Comparison of ENCODE assay signal across 8 mouse cellular contexts in genomic region chrX:51681170-51681667, GRCm38 (mm10). TPM values are rescaled to one million over a fixed set of nuclear protein-coding genes. Genes with fewer than 3 reads are reported as not detected.
DNase-seq lines count a peak whose midpoint lies in the region; ATAC-seq and TF ChIP-seq lines count a peak whose summit lies in the region.

No protein-coding gene starts in this region.

- H3K4me1 ChIP-seq in forebrain, embryonic 12.5 days = peaks cover 3% of the 10 kb centered on the region
- H3K4me1 ChIP-seq in hindbrain, embryonic 14.5 days (replicated peaks; ENCODE audit: control insufficient read depth, insufficient read depth, low read length) = 0 out of 2 replicates have a peak, but pooled peaks cover 3% of the 10 kb centered on the region
- H3K4me1 ChIP-seq in midbrain, postnatal 0 days (ENCODE audit: insufficient read depth, low read length) = no peaks in the 10 kb centered on the region

- peak overlapping the region; percentile 49 for H3K4me3 ChIP-seq in forebrain, embryonic 12.5 days (replicated peaks)
- H3K4me3 ChIP-seq in hindbrain, embryonic 14.5 days (replicated peaks; ENCODE audit: low read length) = peak overlapping the region; percentile 50
- H3K4me3 ChIP-seq in midbrain, postnatal 0 days (ENCODE audit: low read depth, low read length) = peak overlapping the region; percentile 48

- peak; percentile 4 to 16 for DNase-seq in frontal cortex, postnatal 10 days (ENCODE audit: low spot score in 2 of 2)
- no peak for DNase-seq in frontal cortex, postnatal 14 days (ENCODE audit: low spot score in 2 of 2)
- DNase-seq in brain, adult 2 months (ENCODE audit: low read depth, low spot score) = peak; percentile 67
- peak; percentile 48 for DNase-seq in hindbrain, embryonic 14.5 days (ENCODE audit: low spot score)
- peak; percentile 24 to 37 for DNase-seq in left cerebral cortex, postnatal 36 days (ENCODE audit: low spot score in 2 of 2)
- DNase-seq in midbrain, postnatal 0 days (ENCODE audit: low spot score) = peak; percentile 55

- TF ChIP-seq CTCF in midbrain, postnatal 0 days (IDR thresholded peaks at IDR 0.05) = peak; percentile 14

- intact Hi-C loops in left cerebral cortex, postnatal 36 days (cut with DNase I) = loop anchor here (10.0 kb wide), 1 partner anchor 176 kb away; no protein-coding TSS in a partner anchor

- peaks cover 27% of the 10 kb centered on the region for H3K27me3 ChIP-seq in forebrain, embryonic 12.5 days
- peaks cover 16% of the 10 kb centered on the region; the same call in 1 of the 2 replicates for H3K27me3 ChIP-seq in hindbrain, embryonic 14.5 days (ENCODE audit: control insufficient read depth, insufficient read depth, low read length)
- H3K27me3 ChIP-seq in midbrain, postnatal 0 days (ENCODE audit: insufficient read depth, low read length) = no peaks in the 10 kb centered on the region

- H3K9me3 ChIP-seq in forebrain, embryonic 12.5 days = no peaks in the 10 kb centered on the region
- H3K9me3 ChIP-seq in hindbrain, embryonic 14.5 days (ENCODE audit: control insufficient read depth, low read length) = no peaks in the 10 kb centered on the region
- H3K9me3 ChIP-seq in midbrain, postnatal 0 days (ENCODE audit: low read length) = no peaks in the 10 kb centered on the region

- ATAC-seq in forebrain, embryonic 12.5 days (ENCODE audit: low FRiP score) = peak; percentile 80
- ATAC-seq in hindbrain, embryonic 14.5 days (ENCODE audit: low FRiP score) = peak; percentile 76
- ATAC-seq in midbrain, postnatal 0 days (ENCODE audit: low FRiP score) = peak; percentile 70
- no peak for ATAC-seq in erythroblast, adult 5-6 weeks (replicated peaks; ENCODE audit: low FRiP score, poor library complexity, severe bottlenecking)

- peak overlapping the region; percentile 63; the same call in 1 of the 2 replicates for H3K27ac ChIP-seq in forebrain, embryonic 12.5 days
- H3K27ac ChIP-seq in hindbrain, embryonic 14.5 days = peak overlapping the region; percentile 38
- H3K27ac ChIP-seq in midbrain, postnatal 0 days (ENCODE audit: low read depth, low read length) = 0 out of 2 replicates have a peak overlapping the region, but pooled peaks have one; percentile 6

- peak overlapping the region; percentile 57 for H3K9ac ChIP-seq in forebrain, embryonic 12.5 days
- peak overlapping the region; percentile 57 for H3K9ac ChIP-seq in hindbrain, embryonic 14.5 days
- peak overlapping the region; percentile 51; the same call in 1 of the 2 replicates for H3K9ac ChIP-seq in midbrain, postnatal 0 days (replicated peaks; ENCODE audit: low read length, poor library complexity, severe bottlenecking)

- WGBS in forebrain, embryonic 12.5 days = 18% methylated on average over 37 of the region's 43 CpGs
- 13% methylated on average over 43 of the region's 43 CpGs for WGBS in hindbrain, embryonic 14.5 days
- 24% methylated on average over 32 of the region's 43 CpGs for WGBS in midbrain, postnatal 0 days

- H3K36me3 ChIP-seq in forebrain, embryonic 12.5 days (replicated peaks) = no peaks in the 10 kb centered on the region
- H3K36me3 ChIP-seq in hindbrain, embryonic 14.5 days (replicated peaks; ENCODE audit: control insufficient read depth, insufficient read depth) = no peaks in the 10 kb centered on the region
- no peaks in the 10 kb centered on the region for H3K36me3 ChIP-seq in midbrain, postnatal 0 days (ENCODE audit: insufficient read depth, low read length)

- H3K4me2 ChIP-seq in forebrain, embryonic 12.5 days = peak overlapping the region; percentile 67
- H3K4me2 ChIP-seq in hindbrain, embryonic 14.5 days (replicated peaks) = peak overlapping the region; percentile 77
- peak overlapping the region; percentile 76 for H3K4me2 ChIP-seq in midbrain, postnatal 0 days (ENCODE audit: low read depth, low read length, poor library complexity, severe bottlenecking)

RNA-seq across cellular contexts. Expression of gene Hs6st2, which starts 0.4 kb away (rescaled TPM):
- 22.7 and 23.7 TPM in 2 replicates for polyA plus RNA-seq in forebrain, embryonic 12.5 days (2016; fragmentation: Nextera tagmentation; extraction: Ambion mirVana)
- 43.7 and 53.9 TPM in 2 replicates for polyA plus RNA-seq in hindbrain, embryonic 14.5 days (2014; fragmentation: Nextera tagmentation; extraction: Ambion mirVana)
- 10 to 100 TPM; 37.2 to 39.9 TPM for total RNA-seq in left cerebral cortex, postnatal 36 days (2021)
- total RNA-seq in midbrain, postnatal 0 days (2014; rRNA removed) = 45.2 and 45.8 TPM in 2 replicates
- 36.9 and 39.4 TPM in 2 replicates for polyA plus RNA-seq in midbrain, postnatal 0 days (2015; fragmentation: Nextera tagmentation; extraction: Ambion mirVana)
- total RNA-seq in erythroblast, adult 5-6 weeks (2015; ENCODE audit: low replicate concordance) = not detected in 2 replicates
- total RNA-seq in erythroblast, adult 5-6 weeks (2017; ENCODE audit: low replicate concordance) = not detected in 2 replicates

Comparison
In these comparisons a context has a peak if more than half of its experiments do, and no peak if none do; other contexts are left out.
1. DNase-seq: peak in frontal cortex, postnatal 10 days (2 of 2), brain, adult 2 months (single experiment), hindbrain, embryonic 14.5 days (single experiment), left cerebral cortex, postnatal 36 days (2 of 2) and midbrain, postnatal 0 days (single experiment); none in frontal cortex, postnatal 14 days (0 of 2).
2. H3K27ac ChIP-seq: peak in every context shown above with its lines; median percentile 63 in forebrain, embryonic 12.5 days; 38 in hindbrain, embryonic 14.5 days; 6 in midbrain, postnatal 0 days.
3. RNA of gene Hs6st2, which starts 0.4 kb away (total RNA-seq): 45.2 to 45.8 TPM in midbrain, postnatal 0 days and 37.2 to 39.9 TPM in left cerebral cortex, postnatal 36 days; not detected in erythroblast, adult 5-6 weeks; every median in the first group is over 10 times any median in the second.
4. Peak in every context shown above with its lines, with median percentiles within 50 percentile points of each other: H3K4me2 ChIP-seq, H3K4me3 ChIP-seq and H3K9ac ChIP-seq.